Mouse (Mus musculus) G1E-ER4 (cell line): ENCODE data around the gene 6030468B19Rik. TPM values are rescaled to one million over a fixed set of nuclear protein-coding genes. Genes with fewer than 3 reads are reported as not detected.

Source experiments
- GATA1 ChIP-seq: IDR thresholded peaks from one replicate; pipeline ENCODE4 v1.8.0; 2012; ENCODE audit warnings: low read length, inconsistent platforms
- polyA plus RNA-seq: library from polyadenylated mRNA; stranded (reverse); fragments of >175 nt; gene quantifications from 2 replicates; pipeline ENCODE4 v1.2.3, GENCODE M21; 2012

The 6030468B19Rik gene
- polyA plus RNA-seq, 1 experiment, result 31.1 TPM

GRCm38 (mm10) chr11:117852875-117853274, 55.4 kb downstream of the 6030468B19Rik start:
- no peak for TF ChIP-seq GATA1

GRCm38 (mm10) chr11:117854241-117854640, 56.8 kb downstream of the 6030468B19Rik start:
- no peak for TF ChIP-seq GATA1

GRCm38 (mm10) chr11:117855360-117855759, 57.9 kb downstream of the 6030468B19Rik start:
- no peak for TF ChIP-seq GATA1

GRCm38 (mm10) chr11:117855975-117856374, 58.5 kb downstream of the 6030468B19Rik start:
- TF ChIP-seq GATA1, result no peak

Other genes starting within 250 kb of the 6030468B19Rik start
- gene Tnrc6c, start 143.4 kb upstream of the 6030468B19Rik start, polyA plus RNA-seq, result 24.8 and 28.1 TPM in 2 replicates
- gene Tmc8, start 15.6 kb upstream of the 6030468B19Rik start, polyA plus RNA-seq, result 20.6 and 30.9 TPM in 2 replicates
- 40.9 and 48.2 TPM in 2 replicates for gene Tmc6, start 15.5 kb upstream of the 6030468B19Rik start, polyA plus RNA-seq
- gene Gm20708, start 12.0 kb downstream of the 6030468B19Rik start, polyA plus RNA-seq, result 0.24 and 0.38 TPM in 2 replicates
- gene Syngr2, start 12.0 kb downstream of the 6030468B19Rik start, polyA plus RNA-seq, result 191 and 277 TPM in 2 replicates
- 3.0 and 4.9 TPM in 2 replicates for gene Afmid, start 28.3 kb downstream of the 6030468B19Rik start, polyA plus RNA-seq
- gene Tk1, start 28.4 kb downstream of the 6030468B19Rik start, polyA plus RNA-seq, result 101 and 120 TPM in 2 replicates
- gene Birc5, start 51.6 kb downstream of the 6030468B19Rik start, polyA plus RNA-seq, result 113 and 159 TPM in 2 replicates
- not detected in 2 replicates for gene Tmem235, start 63.1 kb downstream of the 6030468B19Rik start, polyA plus RNA-seq
- gene Tha1, start 75.8 kb downstream of the 6030468B19Rik start, polyA plus RNA-seq, result not detected in 2 replicates
- gene Socs3, start 172.4 kb downstream of the 6030468B19Rik start, polyA plus RNA-seq, result 3.3 and 3.5 TPM in 2 replicates
- 33.8 and 46.7 TPM in 2 replicates for gene Pgs1, start 188.6 kb downstream of the 6030468B19Rik start, polyA plus RNA-seq